Mouse (Mus musculus): Measurements from ENCODE around the gene Txn2. TPM values are rescaled to one million over a fixed set of nuclear protein-coding genes. Genes with fewer than 3 reads are reported as not detected.

Gene Txn2
- total RNA-seq, 2 experiments from 2014 or later: 80.6 to 335 TPM

DNA sequence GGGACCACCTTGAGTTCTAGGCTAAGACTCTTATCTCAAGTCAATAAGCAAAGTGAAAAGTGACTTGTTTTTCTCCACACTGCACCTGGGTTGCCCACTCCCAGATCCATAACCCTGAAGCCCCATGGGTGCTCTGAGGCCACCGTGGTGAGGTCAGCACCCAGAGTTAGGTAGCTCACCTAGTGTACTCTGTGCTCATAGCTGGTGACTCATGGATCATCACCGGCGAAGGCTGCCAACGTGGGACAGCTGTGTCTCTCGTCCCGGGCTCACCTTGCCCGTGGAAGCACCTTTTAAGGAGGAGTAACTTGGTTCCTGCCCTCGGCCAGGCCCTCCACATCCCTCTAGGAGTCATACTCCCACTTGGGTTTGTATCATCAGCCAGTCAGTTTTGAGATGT, 15.8 kb downstream of the Txn2 start:
- ATAC-seq (replicated peaks; ENCODE audit: low FRiP score, low TSS enrichment, poor library complexity, severe bottlenecking): no peak

DNA sequence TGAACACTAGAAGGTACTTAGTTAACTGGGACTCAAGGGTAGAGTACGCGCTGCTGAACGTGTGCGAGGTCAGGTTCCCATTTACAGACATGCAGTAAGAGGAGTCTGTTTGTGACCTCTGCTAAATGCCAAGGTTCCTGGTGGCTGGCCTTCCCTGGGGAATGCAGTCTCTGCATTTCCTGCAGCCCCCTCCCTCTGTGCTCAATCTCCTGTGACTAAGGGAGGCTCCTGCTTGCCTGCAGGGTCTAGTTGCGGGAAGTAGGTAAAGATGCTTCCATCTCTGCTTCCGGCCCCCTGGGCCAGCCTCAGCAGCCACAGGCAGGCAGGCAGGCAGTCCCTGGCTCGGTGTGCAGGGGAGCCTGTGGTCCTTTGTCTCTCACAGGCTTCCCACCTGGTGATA, 16.2 kb downstream of the Txn2 start:
- ATAC-seq (replicated peaks; ENCODE audit: low FRiP score, low TSS enrichment, poor library complexity, severe bottlenecking): no peak

DNA sequence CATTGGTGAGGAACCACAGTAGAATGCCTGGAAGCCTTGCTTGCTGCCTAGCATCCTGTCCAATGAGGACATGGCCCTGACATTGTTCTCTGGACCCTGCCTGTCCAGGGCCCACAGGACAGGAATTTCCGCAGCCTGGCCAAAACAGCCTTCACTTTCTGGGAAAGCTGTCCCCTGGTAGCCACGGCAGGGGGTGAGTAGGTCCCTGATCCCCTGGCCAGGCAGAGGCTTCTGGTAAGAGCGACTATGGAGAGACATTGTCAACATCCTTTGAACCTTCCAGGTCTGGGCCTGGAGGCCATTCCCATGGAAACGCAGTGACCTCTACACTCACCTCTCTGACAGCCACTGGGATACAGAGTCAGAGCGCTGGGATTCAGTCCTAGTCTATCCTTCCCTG, 16.8 kb downstream of the Txn2 start:
- no peak for ATAC-seq (replicated peaks; ENCODE audit: low FRiP score, low TSS enrichment, poor library complexity, severe bottlenecking)

DNA sequence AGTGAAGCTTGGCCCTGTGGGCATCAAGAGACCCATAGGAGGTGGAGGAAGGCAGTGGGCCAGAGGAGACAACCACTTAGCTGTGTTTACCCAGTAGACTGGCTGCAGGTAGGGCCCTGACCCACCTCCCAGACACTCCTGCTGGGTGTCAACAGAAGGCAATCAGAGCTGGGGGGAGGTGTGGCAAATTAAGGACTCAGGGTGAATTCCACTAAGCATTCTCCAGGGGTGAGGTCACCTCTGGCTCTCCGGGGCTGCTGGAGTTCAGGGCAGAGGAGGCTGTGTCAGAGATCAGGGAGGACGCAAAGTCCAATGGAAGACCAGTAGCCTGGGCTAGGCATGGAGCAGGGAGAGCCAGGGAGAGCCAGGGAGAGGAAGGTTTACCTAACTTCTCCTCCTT, 17.7 kb downstream of the Txn2 start:
- no peak for ATAC-seq (replicated peaks; ENCODE audit: low FRiP score, low TSS enrichment, poor library complexity, severe bottlenecking)

DNA sequence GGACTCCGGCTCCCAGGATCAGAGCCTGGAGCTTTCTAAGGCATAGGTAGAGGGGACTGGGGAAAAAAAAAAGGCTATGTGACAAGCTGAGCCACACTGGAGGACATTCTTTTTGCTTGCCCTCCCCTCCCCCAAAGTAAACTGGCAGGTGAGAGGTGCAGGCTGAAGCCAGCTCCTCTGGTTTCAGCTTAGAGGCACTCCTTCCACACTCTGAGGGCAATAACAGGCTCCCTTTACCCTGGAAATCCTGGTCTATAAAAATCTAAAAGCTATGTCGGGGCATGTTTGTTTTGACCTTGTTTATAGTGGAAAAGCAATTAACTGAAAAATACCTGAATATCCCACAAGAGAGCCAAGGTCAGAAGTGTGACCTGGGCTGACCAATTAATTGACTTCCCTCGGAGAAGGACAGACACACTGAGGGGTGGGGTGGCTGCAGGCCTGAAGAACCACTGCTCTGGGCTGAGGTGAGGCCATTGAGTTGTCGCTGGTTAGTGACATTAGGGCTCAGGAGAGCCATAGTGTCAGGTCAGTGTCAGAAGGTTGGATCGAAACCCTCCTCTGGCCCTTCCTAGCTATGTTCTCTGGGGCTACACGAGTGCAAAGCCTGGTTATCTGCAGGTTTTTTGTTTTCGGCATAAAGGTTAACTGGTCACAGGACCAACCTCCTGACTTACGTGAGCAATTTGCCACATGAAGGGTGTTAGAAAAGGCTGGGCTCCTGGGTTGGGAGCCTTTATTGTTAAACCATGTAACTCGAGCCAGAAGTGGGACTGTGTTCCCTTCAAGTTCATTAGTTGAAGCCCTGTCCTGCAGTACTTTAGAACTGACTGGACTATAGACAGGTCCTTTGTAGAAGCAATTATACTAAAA, 20.9 kb downstream of the Txn2 start:
- ATAC-seq (replicated peaks; ENCODE audit: low FRiP score, low TSS enrichment, poor library complexity, severe bottlenecking): no peak

DNA sequence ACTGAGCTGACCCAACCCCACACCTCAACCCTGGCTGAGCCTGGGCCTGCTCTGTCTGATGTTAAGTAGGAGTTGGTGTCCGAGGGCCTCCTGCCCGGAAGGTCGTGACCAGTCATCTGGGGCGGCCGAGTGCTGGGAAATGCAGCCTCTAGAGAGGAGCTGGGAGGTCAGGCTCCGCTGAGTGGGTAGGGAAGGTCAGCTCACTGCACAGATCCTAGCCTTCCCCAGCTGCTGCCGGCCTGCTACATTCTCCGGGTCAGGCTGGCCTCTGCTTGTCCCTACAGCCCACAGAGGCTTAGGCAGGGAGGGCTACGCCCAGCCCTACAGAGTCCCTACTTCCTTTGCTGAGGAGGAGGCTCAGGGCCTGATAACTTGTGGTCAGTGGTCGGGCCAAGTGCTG, 22.3 kb downstream of the Txn2 start:
- ATAC-seq (replicated peaks; ENCODE audit: low FRiP score, low TSS enrichment, poor library complexity, severe bottlenecking): no peak

DNA sequence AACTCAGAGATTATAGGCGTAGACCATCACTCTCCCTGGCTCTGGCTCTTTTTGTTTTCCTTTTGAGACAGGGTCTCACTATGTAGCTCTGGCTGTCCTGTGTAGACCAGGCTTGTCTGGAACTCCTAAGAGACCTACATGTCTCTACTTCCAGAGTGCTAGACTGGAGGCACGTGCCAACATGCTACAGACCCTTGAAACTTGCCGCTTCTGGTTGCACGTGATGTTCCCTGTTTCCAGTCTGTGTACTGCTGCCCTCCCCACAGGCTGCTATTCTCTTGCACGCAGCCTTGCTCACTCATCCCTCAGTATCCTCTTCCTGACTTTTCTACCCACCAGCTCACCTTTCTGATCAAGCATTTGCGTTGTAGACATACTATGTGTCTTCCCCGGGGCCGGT, 22.7 kb downstream of the Txn2 start:
- no peak for ATAC-seq (replicated peaks; ENCODE audit: low FRiP score, low TSS enrichment, poor library complexity, severe bottlenecking)

DNA sequence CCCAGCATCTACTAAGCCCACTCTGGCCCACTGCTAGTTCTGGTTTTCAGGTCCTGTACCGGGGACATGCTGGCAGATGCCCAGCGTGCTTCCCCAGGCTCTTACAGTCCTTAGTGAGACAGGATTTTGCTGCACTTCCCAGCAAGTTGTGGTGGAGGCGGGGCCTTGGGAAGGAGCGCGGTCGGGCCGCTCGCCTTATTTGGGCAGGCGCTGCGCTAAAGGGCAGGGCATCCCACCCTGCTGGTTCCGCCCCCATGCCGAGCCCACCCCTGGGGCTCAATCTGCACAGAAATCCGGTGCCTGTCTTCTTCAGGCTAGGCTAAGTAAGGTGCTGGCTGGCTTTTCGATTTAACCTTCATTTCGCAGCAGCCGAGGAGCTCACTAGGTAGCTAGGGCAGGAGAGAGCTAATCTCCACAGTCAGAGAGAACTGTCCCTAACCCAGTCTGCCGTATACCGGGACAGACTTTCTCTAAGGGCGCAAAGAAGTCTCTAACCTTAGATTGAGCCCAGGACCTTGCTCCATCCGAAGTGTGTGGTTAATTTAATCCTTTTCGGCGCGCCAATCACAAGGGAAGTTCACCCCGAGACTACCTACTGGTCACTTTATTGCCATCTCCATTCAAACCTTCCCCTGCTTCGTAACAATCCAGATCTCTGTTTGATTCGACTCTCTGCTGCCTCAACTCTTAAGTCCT, 23.4 kb downstream of the Txn2 start:
- ATAC-seq (replicated peaks; ENCODE audit: low FRiP score, low TSS enrichment, poor library complexity, severe bottlenecking): peak; percentile 76

DNA sequence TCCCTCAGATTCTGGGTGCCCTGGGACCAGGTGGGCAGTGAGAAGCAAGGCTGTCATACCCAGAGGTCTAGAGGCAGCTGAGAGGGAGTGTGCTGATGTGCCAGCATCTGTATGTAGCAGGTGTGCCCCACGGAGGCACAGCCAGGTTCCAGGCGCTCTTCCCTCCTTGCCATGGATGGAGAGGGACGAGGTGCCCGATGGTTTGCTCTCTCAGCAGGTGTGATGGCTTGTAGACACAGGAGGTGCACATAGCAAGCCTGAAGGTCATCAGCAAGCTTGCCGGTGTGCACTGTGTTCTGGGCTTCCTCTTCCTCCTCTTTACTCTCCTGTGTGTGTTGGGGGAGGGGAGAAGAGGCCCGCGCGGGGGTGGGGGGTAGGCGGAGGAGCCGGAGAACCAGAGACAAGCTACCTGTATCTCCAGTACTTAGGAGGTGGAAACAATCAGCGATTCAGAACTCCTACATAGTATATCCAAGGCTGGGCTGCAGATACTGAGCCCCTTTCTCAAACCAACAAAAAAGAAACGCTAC, 24.4 kb downstream of the Txn2 start:
- no peak for ATAC-seq (replicated peaks; ENCODE audit: low FRiP score, low TSS enrichment, poor library complexity, severe bottlenecking)

DNA sequence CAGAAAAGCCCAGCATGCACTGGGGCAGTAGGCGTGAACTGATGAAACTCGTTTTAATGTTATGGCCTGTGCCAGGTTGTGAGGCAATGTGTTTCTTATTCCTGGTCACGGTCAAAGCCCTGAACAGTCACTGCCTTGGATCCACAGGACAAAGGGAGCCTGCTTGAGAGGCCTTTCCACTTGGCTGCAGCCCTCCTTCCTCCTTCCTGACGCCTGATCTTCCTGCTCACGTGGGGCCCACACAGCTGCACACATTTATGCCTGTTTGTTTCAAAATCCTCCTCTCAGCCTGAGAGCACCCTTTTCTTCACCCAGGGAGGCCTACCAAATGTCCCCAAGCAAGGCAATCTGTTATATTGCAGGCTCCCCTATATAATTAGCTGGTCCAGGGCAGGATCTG, 25.6 kb downstream of the Txn2 start:
- ATAC-seq (replicated peaks; ENCODE audit: low FRiP score, low TSS enrichment, poor library complexity, severe bottlenecking): no peak

DNA sequence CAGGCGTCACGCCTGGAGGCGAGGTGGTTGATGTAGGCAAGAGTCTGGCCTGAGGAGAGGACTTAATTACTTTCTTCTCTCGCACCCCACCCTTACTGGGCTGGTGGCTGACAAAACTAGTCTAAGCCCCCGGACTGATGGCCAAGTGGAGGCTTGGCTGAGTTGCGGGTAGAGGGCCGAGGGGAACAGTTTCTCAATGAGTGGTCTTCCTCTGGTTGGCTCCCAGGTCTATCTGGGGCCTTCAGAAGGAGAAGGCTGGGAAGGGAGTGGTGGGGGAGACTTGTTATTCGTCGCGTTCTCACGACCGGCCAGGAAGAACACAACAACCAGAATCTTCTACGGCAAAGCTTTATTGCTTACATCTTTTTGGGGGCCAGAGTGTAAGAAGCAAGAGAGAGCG, 33.9 kb downstream of the Txn2 start:
- ATAC-seq (replicated peaks; ENCODE audit: low FRiP score, low TSS enrichment, poor library complexity, severe bottlenecking): 0 out of 2 replicates have a peak, but pooled peaks have one; percentile 47

DNA sequence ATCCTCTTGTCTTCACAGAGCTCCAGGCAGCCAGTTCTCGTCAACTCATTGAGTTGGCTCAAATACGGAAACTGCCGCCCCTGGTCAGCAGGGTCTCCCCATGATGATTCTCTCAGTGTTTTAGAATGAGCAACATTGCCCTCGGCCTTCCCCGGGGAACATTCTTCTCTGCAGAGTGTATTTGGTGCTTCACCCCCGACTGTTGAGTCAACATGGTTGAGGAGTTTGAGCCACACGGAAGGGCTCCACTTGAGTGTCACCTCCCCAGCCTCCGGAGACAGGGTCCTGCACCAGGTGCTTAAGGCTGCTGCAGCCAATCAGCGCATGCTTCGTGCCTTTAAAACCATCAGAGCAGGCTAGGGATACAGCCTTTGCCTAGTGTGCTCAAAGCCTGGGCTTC, 35.5 kb downstream of the Txn2 start:
- no peak for ATAC-seq (replicated peaks; ENCODE audit: low FRiP score, low TSS enrichment, poor library complexity, severe bottlenecking)

DNA sequence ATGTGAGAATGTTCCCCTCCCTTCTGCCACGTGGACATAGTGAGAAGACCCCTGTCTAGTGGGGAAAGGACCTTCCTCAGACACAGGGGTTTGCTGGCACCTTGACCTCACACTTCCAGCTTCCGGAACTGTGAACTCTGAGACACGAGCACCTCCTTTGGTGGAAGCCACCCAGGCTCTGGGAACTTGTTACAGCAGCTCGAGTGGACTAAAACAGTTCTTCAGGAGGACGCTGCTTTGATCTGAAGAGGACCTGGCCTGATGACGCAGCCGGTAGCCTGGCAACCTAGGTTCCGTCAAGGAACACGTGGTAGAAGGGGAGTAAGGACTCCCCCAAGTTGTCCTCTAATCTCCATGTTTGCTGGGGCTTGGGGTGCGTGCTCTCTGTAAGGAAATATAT, 36.4 kb downstream of the Txn2 start:
- ATAC-seq (replicated peaks; ENCODE audit: low FRiP score, low TSS enrichment, poor library complexity, severe bottlenecking): no peak

DNA sequence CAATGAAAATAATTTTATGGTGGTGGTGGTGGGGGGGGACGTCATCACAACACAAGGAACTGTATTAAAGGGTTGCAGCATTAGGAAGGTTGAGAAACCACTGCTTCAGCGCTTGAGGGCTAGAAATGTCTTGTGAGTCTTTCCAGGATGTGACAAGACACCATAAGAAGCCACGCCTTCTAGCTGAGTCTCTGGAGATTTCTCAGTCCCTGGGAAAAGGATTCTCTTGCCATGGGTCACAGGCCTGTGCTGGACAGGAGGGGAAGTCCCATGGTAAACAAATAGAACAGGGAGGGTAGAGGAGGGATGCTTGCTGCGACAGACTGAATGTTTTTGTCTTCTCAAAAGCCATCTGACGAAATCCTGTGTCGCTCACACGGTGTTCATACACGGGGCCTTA, 37.0 kb downstream of the Txn2 start:
- no peak for ATAC-seq (replicated peaks; ENCODE audit: low FRiP score, low TSS enrichment, poor library complexity, severe bottlenecking)

DNA sequence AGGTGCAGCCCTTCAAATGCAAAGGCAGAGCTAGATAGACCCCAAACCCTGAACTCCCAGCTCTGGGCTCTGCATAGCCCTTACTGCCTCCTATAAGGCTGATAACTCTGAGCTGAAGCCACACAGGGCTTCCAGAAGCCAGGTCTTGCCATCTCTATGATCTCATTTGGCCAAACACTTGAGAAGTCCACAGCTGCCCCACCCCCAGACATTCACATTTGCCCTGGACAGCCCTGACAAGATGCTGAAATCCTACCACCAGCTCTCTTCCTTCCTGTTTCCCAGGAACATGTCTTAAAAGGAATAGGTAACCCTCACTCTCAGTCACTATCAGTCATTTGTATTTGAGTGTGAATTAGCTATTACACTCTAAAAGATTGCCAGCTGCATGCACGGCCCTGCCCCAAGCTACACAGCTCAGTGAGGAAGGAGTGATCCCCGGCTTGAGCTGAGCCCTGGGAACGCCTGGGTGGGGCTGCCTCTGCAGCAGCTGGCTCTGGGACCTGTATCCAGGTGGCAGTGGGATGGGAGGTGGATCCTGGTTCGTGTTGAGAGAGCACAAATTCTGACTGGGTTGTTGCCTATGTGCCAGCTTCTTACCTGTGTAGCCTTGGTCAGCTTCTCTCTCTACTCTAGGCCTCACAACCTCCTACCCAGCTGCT, 38.9 kb downstream of the Txn2 start:
- ATAC-seq (replicated peaks; ENCODE audit: low FRiP score, low TSS enrichment, poor library complexity, severe bottlenecking): no peak

DNA sequence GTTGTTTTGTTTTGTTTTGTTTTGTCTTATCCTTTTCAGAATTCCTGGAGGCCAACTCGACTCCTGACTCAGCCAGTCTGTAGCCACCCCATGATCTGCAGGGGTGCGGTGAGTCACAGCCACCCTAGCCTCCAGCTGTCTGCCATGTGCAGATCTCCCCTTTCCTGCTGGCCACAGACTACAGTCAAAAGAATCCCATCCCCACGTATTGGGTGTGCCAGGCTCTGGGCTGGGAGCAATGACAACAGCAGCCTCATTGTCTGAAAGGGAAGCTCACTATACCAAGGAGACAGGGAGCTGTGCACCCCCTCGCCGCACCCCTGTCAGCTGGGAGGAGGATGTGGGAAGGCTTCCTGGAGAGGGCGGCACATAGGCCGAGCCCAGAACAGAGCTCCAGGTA, 40.5 kb downstream of the Txn2 start:
- no peak for ATAC-seq (replicated peaks; ENCODE audit: low FRiP score, low TSS enrichment, poor library complexity, severe bottlenecking)

DNA sequence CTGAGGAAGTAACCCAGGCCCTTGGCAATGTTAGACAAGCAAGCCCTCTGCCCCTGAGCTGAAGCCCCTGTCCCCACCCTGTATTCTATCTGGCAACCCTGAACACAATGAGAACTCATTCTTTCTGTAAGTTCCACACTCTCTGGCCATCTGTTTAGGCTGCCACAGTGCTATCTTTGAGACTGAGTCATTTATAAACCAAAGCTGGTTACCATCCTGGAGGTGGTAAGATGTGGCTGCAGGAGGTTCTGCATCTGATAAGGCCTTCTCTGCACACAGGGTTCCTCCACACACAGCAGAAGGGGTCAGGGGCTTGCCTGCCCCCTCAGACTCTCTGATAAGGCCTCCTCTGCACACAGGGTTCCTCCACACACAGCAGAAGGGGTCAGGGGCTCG, 41.7 kb downstream of the Txn2 start:
- ATAC-seq (replicated peaks; ENCODE audit: low FRiP score, low TSS enrichment, poor library complexity, severe bottlenecking): peak; percentile 46

DNA sequence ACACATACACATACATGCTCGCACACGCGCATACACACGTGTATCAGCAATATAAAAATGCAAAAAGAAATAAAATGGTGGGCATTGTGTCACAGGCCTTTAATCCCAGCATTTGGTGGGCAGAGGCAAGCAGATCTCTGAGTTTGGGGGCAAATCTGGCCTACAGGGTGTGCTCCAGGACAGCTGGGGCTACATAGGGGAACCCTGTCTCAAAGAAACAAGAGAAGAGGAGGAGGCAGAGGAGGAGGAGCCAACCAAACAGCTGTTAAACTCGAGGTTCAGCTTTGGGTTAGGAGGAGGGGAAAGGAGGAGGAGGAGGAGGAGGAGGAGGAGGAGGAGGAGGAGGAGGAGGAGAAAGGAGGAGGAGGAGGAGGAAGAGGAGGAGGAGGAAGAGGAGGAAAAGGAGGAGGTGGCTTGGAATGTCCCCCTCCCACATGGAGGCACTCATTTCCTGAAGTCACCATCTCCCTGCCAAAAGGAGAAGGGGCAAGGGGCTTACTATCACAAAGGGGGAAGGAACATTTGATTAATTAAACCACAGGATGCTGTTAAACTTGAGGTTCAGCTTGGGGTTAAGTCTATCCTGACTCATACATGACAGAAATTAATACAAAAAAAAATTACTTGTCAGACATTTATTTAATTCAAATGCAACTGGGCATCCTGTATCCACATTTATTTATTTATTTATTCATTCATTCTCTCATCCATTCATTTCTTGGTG, 42.3 kb downstream of the Txn2 start:
- ATAC-seq (replicated peaks; ENCODE audit: low FRiP score, low TSS enrichment, poor library complexity, severe bottlenecking): no peak

DNA sequence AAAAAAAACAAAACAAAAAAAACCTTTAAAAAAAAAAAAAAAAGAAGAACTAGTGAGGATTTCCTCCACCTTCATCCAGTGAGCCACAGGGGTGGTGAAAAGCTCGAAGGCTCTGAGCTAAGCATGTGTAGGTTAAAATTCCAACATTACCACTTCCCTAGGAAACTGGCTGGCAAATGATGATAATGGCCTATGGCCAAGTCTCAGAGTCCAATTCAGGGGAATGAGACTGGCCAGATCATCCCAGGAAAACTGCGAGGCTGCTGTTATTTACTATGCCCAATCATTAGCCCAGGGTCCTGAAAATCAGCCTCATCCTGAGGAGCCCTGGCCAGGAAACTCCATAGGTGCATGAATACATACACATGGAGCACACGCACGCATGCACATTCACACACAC, 42.9 kb downstream of the Txn2 start:
- no peak for ATAC-seq (replicated peaks; ENCODE audit: low FRiP score, low TSS enrichment, poor library complexity, severe bottlenecking)

DNA sequence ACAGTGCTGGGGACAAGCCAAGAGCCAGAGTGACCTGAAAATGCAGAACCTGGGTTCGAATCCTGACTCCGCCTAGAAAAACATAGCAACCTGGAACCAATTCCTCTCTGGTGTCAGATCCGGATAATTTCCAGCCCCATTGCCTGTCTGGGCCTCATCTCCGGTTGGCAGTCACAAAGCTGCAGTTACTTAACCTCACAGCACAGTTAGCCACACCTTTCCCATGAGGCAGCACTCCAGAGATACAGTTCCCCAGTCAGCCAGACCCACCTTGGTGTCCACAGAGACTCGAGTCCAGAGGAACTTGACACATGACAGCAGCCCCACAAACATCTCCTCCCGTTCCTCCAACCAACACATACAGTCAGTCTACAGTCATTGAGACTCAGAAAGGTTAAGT, 43.6 kb downstream of the Txn2 start:
- no peak for ATAC-seq (replicated peaks; ENCODE audit: low FRiP score, low TSS enrichment, poor library complexity, severe bottlenecking)
